Mouse (Mus musculus): ENCODE measurements at regions not wholly inside any gene's neighbourhood (a gene's known extent, or its start where the extent isn't known, plus 50 kb on each side); places are given as distances from the start of the nearest gene placed in this dataset.

GRCm38 (mm10) chr7:90030486-90031250, 49.9 kb upstream of the Eed start:
- 72% methylated on average over 6 of the region's 6 CpGs for WGBS
- no peak for ATAC-seq (ENCODE audit: low FRiP score, low TSS enrichment)
- Histone ChIP-seq H3K36me3 (ENCODE audit: control insufficient read depth, insufficient read depth, low read length) (no peaks in the 10 kb centered on the region), H3K4me2 (replicated peaks; ENCODE audit: low read depth, low read length) (no peak overlapping the region), H3K4me3 (ENCODE audit: low read length) (no peak overlapping the region), H3K27me3 (ENCODE audit: control insufficient read depth, insufficient read depth, low read length) (no peaks in the 10 kb centered on the region), H3K4me1 (ENCODE audit: control insufficient read depth, insufficient read depth, low read length) (peaks cover 20% of the 10 kb centered on the region; the same call in 1 of the 2 replicates), H3K9ac (ENCODE audit: low read depth, low read length) (no peak overlapping the region), H3K27ac (ENCODE audit: low read depth, low read length) (peak overlapping the region; percentile 32; the same call in 1 of the 2 replicates), H3K9me3 (ENCODE audit: control insufficient read depth, low read length) (no peaks in the 10 kb centered on the region)

- Histone ChIP-seq H3K4me1 (ENCODE audit: control insufficient read depth, insufficient read depth, low read length) (peaks cover 20% of the 10 kb centered on the region; the same call in 1 of the 2 replicates), H3K9me3 (ENCODE audit: control insufficient read depth, low read length) (no peaks in the 10 kb centered on the region), H3K4me3 (ENCODE audit: low read length) (no peak overlapping the region), H3K27ac (ENCODE audit: low read depth, low read length) (no peak overlapping the region), H3K9ac (ENCODE audit: low read depth, low read length) (no peak overlapping the region), H3K4me2 (replicated peaks; ENCODE audit: low read depth, low read length) (no peak overlapping the region), H3K27me3 (ENCODE audit: control insufficient read depth, insufficient read depth, low read length) (no peaks in the 10 kb centered on the region), H3K36me3 (ENCODE audit: control insufficient read depth, insufficient read depth, low read length) (no peaks in the 10 kb centered on the region)
- WGBS = 96% methylated on average over 2 of the region's 2 CpGs
- ATAC-seq (ENCODE audit: low FRiP score, low TSS enrichment) = no peak
Measured at GRCm38 (mm10) chr7:90033086-90033485, 52.3 kb upstream of the Eed start.

DNA sequence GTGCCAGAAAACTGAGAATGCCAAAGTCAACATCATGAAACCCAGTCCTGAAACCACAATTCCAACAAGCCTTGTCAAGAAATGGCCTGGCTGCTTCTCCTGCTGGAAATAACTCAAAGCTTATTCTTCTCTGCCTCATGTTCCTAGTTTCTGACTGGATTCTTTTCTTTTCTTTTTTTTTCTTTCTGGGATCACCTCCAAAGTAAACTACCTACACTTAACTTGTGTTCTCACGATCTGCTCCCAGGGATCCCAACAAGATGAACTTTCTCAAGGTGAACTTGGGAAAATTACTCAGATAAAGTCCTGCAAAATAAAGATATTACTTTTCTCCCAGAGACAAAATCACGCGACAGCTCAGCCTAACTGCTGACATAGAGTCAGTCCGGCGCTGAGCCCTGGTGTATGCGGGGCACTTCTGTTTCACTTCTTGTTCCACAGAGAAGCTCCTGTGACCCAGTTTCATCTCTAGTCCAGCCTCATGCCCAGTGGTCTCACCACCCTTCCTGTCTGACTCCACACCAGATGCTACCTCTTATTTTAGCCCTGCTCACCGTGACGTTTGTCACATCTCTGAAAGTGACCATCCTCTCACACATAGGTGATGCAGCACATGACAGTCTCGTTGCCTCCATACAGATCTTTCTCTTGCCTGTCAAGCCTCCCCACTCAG, 53.0 kb upstream of the Eed start:
- Histone ChIP-seq H3K9ac (ENCODE audit: low read depth, low read length) (no peak overlapping the region), H3K4me3 (ENCODE audit: low read length) (no peak overlapping the region), H3K36me3 (ENCODE audit: control insufficient read depth, insufficient read depth, low read length) (no peaks in the 10 kb centered on the region), H3K9me3 (ENCODE audit: control insufficient read depth, low read length) (no peaks in the 10 kb centered on the region), H3K27me3 (ENCODE audit: control insufficient read depth, insufficient read depth, low read length) (no peaks in the 10 kb centered on the region), H3K4me1 (ENCODE audit: control insufficient read depth, insufficient read depth, low read length) (peaks cover 19% of the 10 kb centered on the region; the same call in 1 of the 2 replicates), H3K4me2 (replicated peaks; ENCODE audit: low read depth, low read length) (no peak overlapping the region; the same call in 1 of the 2 replicates), H3K27ac (ENCODE audit: low read depth, low read length) (no peak overlapping the region)
- ATAC-seq (ENCODE audit: low FRiP score, low TSS enrichment) = no peak
- 86% methylated on average over 9 of the region's 9 CpGs for WGBS

DNA sequence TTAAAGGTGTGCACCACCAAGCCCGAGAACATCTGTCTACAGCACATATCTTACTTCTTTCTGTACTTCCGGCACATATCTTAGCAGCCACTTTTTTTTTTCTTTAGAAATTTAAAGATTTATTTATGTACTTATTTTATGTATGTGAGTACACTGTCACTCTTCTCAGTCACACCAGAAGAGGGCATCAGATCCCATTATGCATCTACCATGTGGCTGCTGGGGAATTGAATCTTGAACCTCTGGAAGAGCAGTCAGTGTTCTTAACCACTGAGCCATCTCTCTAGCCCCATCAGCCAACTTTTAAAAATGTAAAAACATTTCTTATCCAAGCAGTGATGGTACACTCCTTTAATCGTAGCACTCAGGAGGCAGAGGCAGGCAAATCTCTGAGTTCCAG, 53.7 kb upstream of the Eed start:
- H3K4me1 ChIP-seq (ENCODE audit: control insufficient read depth, insufficient read depth, low read length) = peaks cover 12% of the 10 kb centered on the region; the same call in 1 of the 2 replicates
- ATAC-seq (ENCODE audit: low FRiP score, low TSS enrichment) = no peak
- H3K9me3 ChIP-seq (ENCODE audit: control insufficient read depth, low read length) = no peaks in the 10 kb centered on the region
- H3K27me3 ChIP-seq (ENCODE audit: control insufficient read depth, insufficient read depth, low read length) = no peaks in the 10 kb centered on the region
- H3K4me3 ChIP-seq (ENCODE audit: low read length) = no peak overlapping the region
- WGBS = 83% methylated on average over 3 of the region's 3 CpGs
- H3K36me3 ChIP-seq (ENCODE audit: control insufficient read depth, insufficient read depth, low read length) = no peaks in the 10 kb centered on the region
- H3K4me2 ChIP-seq (replicated peaks; ENCODE audit: low read depth, low read length) = no peak overlapping the region
- no peak overlapping the region for H3K9ac ChIP-seq (ENCODE audit: low read depth, low read length)
- H3K27ac ChIP-seq (ENCODE audit: low read depth, low read length) = no peak overlapping the region

DNA sequence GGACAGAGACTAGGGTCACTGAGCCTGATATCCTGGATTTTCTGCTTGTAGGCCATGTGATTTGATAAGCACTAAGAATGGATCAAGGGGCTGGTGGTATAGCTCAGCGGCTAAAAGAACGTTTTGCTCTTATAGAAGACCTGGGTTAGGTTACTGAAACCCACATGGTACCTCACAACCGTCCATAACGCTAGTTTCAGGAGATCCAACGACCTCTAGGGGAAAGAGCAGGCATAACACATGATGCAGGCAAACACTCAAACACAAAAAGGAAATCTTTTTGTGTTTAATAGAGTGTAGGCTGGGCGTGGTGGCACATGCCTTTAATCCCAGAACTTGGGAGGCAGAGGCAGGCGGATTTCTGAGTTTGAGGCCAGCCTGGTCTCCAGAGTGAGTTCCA, 54.6 kb upstream of the Eed start:
- 0 out of 2 replicates have a peak, but pooled peaks cover 5% of the 10 kb centered on the region for H3K4me1 ChIP-seq (ENCODE audit: control insufficient read depth, insufficient read depth, low read length)
- H3K4me3 ChIP-seq (ENCODE audit: low read length) = no peak overlapping the region
- no peak for ATAC-seq (ENCODE audit: low FRiP score, low TSS enrichment)
- no peak overlapping the region for H3K9ac ChIP-seq (ENCODE audit: low read depth, low read length)
- WGBS = 75% methylated on average over 7 of the region's 7 CpGs
- H3K36me3 ChIP-seq (ENCODE audit: control insufficient read depth, insufficient read depth, low read length) = no peaks in the 10 kb centered on the region
- no peak overlapping the region for H3K4me2 ChIP-seq (replicated peaks; ENCODE audit: low read depth, low read length)
- no peaks in the 10 kb centered on the region for H3K9me3 ChIP-seq (ENCODE audit: control insufficient read depth, low read length)
- H3K27ac ChIP-seq (ENCODE audit: low read depth, low read length) = no peak overlapping the region
- H3K27me3 ChIP-seq (ENCODE audit: control insufficient read depth, insufficient read depth, low read length) = no peaks in the 10 kb centered on the region

DNA sequence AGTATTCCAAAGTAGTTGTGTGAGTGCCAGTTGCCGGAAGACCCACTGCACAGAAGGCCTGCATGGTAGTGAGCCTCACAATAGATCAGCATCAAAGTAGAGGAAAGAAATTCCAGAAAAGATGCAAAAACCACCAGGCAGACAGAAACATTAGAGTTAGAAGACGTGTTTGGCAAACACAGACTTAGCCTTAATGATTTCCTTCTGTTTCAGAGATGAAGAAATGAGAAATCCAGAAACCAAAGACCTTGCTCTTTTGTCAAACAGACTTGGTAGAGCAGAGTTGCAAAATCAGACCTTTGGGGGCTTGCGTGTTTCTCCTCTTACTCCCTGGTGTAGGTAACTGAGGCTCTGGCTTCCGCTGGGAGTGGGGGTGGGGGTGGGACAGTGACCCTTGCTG, 57.0 kb upstream of the Eed start:
- Histone ChIP-seq H3K9me3 (ENCODE audit: control insufficient read depth, low read length) (no peaks in the 10 kb centered on the region), H3K4me1 (ENCODE audit: control insufficient read depth, insufficient read depth, low read length) (no peaks in the 10 kb centered on the region), H3K9ac (ENCODE audit: low read depth, low read length) (no peak overlapping the region), H3K4me2 (replicated peaks; ENCODE audit: low read depth, low read length) (no peak overlapping the region), H3K27ac (ENCODE audit: low read depth, low read length) (no peak overlapping the region), H3K27me3 (ENCODE audit: control insufficient read depth, insufficient read depth, low read length) (no peaks in the 10 kb centered on the region), H3K36me3 (ENCODE audit: control insufficient read depth, insufficient read depth, low read length) (no peaks in the 10 kb centered on the region), H3K4me3 (ENCODE audit: low read length) (no peak overlapping the region)
- ATAC-seq (ENCODE audit: low FRiP score, low TSS enrichment) = no peak
- WGBS = 89% methylated on average over 4 of the region's 4 CpGs

GRCm38 (mm10) chr7:90039504-90039903, 58.7 kb upstream of the Eed start:
- no peak overlapping the region for H3K27ac ChIP-seq (ENCODE audit: low read depth, low read length)
- no peak for ATAC-seq (ENCODE audit: low FRiP score, low TSS enrichment)
- H3K27me3 ChIP-seq (ENCODE audit: control insufficient read depth, insufficient read depth, low read length) = no peaks in the 10 kb centered on the region
- no peaks in the 10 kb centered on the region for H3K4me1 ChIP-seq (ENCODE audit: control insufficient read depth, insufficient read depth, low read length)
- no peak overlapping the region for H3K4me2 ChIP-seq (replicated peaks; ENCODE audit: low read depth, low read length)
- H3K36me3 ChIP-seq (ENCODE audit: control insufficient read depth, insufficient read depth, low read length) = no peaks in the 10 kb centered on the region
- H3K9me3 ChIP-seq (ENCODE audit: control insufficient read depth, low read length) = no peaks in the 10 kb centered on the region
- no peak overlapping the region for H3K9ac ChIP-seq (ENCODE audit: low read depth, low read length)
- no peak overlapping the region for H3K4me3 ChIP-seq (ENCODE audit: low read length)
- 82% methylated on average over 9 of the region's 9 CpGs for WGBS

DNA sequence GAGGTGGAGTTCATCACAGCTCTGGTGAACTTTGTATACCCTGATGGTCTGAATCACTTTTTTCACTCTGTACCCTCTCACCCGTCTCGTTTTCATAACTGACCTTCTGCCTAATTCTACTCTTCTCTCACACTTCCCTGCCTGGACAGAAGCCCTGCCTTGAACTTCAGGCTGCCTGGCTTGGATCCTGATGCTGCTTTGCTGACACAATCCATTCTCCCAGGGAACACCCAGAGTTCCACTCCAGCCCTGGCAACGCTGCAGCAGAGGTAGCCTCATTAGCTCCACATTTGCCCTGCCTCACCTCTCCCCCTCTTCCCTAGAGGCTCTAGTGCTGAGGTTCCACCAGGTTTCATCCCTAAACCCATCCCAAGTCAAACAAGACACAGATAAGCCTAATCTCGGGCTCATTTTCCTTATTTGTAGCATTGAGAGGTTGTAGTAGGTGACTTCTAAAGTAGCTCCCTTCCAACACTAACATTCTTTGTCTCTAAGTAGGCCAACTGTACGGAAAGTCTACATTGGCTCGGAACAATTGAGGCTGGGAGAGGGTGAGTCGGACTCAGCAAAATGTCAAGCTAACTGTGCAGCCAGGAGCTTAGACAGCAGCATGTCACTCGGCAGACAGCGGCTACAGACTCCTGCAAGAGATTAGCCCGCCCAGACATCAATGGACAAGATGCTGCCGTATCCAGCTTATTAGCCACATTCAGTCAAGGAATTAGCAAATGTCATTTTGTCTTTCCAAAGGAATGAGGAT, 60.0 kb upstream of the Eed start:
- Histone ChIP-seq H3K4me1 (ENCODE audit: control insufficient read depth, insufficient read depth, low read length) (no peaks in the 10 kb centered on the region), H3K27me3 (ENCODE audit: control insufficient read depth, insufficient read depth, low read length) (no peaks in the 10 kb centered on the region), H3K9ac (ENCODE audit: low read depth, low read length) (no peak overlapping the region), H3K4me2 (replicated peaks; ENCODE audit: low read depth, low read length) (no peak overlapping the region), H3K9me3 (ENCODE audit: control insufficient read depth, low read length) (no peaks in the 10 kb centered on the region), H3K27ac (ENCODE audit: low read depth, low read length) (no peak overlapping the region), H3K36me3 (ENCODE audit: control insufficient read depth, insufficient read depth, low read length) (no peaks in the 10 kb centered on the region), H3K4me3 (ENCODE audit: low read length) (no peak overlapping the region)
- WGBS = 85% methylated on average over 11 of the region's 11 CpGs
- ATAC-seq (ENCODE audit: low FRiP score, low TSS enrichment) = no peak

Measured in kidney, embryonic 14.5 days (tissue).